Mouse (Mus musculus) cortical plate, adult 2 months (tissue): ENCODE results near the gene Robo1.

Source experiments
- CTCF ChIP-seq: fragments of 200-500 bp; IDR thresholded peaks from 2 replicates; pipeline ENCODE4 v1.5.1; 2011; ENCODE audit warnings: mild to moderate bottlenecking, control low read depth, low read length; ENCODE audit not compliant: insufficient read depth; ENCODE audit errors: extremely low read depth
- POLR2A ChIP-seq: fragments of 200-500 bp; IDR thresholded peaks from 2 replicates; pipeline ENCODE4 v1.6.1; 2011; ENCODE audit warnings: mild to moderate bottlenecking, low read length, control low read depth; ENCODE audit not compliant: insufficient read depth; ENCODE audit errors: extremely low read depth

- no peak for TF ChIP-seq CTCF
- TF ChIP-seq POLR2A, result no peak
Measured at GRCm38 (mm10) chr16:72356515-72357357, 48.6 kb downstream of the Robo1 start.
